Mouse (Mus musculus) forebrain, embryonic 15.5 days (tissue): ENCODE results near the gene Tmem206. TPM values are rescaled to one million over a fixed set of nuclear protein-coding genes. Genes with fewer than 3 reads are reported as not detected.

ENCODE experiments used
- ATAC-seq: fragments of 200-750 bp; cut with Nextera tagmentation; replicated peaks from 2 replicates; pipeline ENCODE4 v1.8.0; 2017; ENCODE audit warnings: mild to moderate bottlenecking, moderate TSS enrichment, moderate library complexity
- H3K27ac ChIP-seq: fragments of 300-500 bp; sonication (generic); replicated peaks from 2 replicates; pipeline ENCODE4 v1.5.1; 2015; ENCODE audit warnings: mild to moderate bottlenecking, inconsistent platforms
- H3K27me3 ChIP-seq: fragments of 300-500 bp; sonication (generic); 2 replicates; pipeline ENCODE4 v1.6.1; 2015; ENCODE audit warnings: inconsistent platforms
- H3K36me3 ChIP-seq: fragments of 300-500 bp; sonication (generic); 2 replicates; pipeline ENCODE4 v1.6.1; 2015; ENCODE audit warnings: mild to moderate bottlenecking, inconsistent platforms
- H3K4me1 ChIP-seq: fragments of 300-500 bp; sonication (generic); 2 replicates; pipeline ENCODE4 v1.6.1; 2015; ENCODE audit warnings: inconsistent platforms
- H3K4me2 ChIP-seq: fragments of 300-500 bp; sonication (generic); replicated peaks from 2 replicates; pipeline ENCODE4 v1.6.1; 2015; ENCODE audit warnings: mild to moderate bottlenecking, inconsistent platforms
- H3K4me3 ChIP-seq: fragments of 300-500 bp; sonication (generic); 2 replicates; pipeline ENCODE4 v1.5.1; 2015; ENCODE audit warnings: mild to moderate bottlenecking, inconsistent platforms
- H3K9ac ChIP-seq: fragments of 300-500 bp; sonication (generic); replicated peaks from 2 replicates; pipeline ENCODE4 v1.6.1; 2015; ENCODE audit warnings: mild to moderate bottlenecking, inconsistent platforms
- H3K9me3 ChIP-seq: fragments of 300-500 bp; sonication (generic); 2 replicates; pipeline ENCODE4 v1.6.1; 2016; ENCODE audit warnings: inconsistent platforms
- WGBS: fragments of 180-500 bp; shearing (Covaris S2); methylation state at CpG from one replicate; pipeline ENCODE4 v1.1.7; 2015; ENCODE audit warnings: mixed read lengths; 5-methylcytosine and 5-hydroxymethylcytosine counted together
- polyA plus RNA-seq: library from polyadenylated mRNA; unstranded; fragments of >200 nt; fragmentation: Nextera tagmentation; extraction: Ambion mirVana; gene quantifications from 2 replicates; pipeline ENCODE4 v1.2.1, GENCODE M21; 2015

The Tmem206 gene
- polyA plus RNA-seq, 1 experiment from 2014 or later: 54.0 TPM

DNA sequence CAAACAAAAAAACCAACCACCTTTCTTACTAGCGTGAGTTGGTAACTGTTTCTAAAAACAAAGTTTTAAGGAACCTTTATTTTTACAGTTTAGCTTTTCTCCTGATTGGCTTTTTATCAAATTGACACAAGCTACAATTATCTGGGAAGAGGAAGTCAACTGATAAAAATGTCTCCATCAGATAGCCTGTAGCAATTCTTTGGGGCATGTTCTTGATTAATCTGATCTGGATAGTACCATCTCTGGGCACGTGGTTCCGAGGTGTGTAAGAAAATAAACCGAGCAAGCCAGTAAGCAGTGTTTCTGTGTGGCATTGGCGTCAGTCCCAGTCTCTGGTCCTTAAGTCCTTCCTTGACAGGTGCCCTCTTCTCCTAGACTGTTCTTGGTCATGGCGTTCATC is 36.7 kb downstream of the Tmem206 start:
- H3K27ac ChIP-seq: no peak overlapping the region
- H3K9me3 ChIP-seq: no peaks in the 10 kb centered on the region
- H3K4me1 ChIP-seq: no peaks in the 10 kb centered on the region
- no peaks in the 10 kb centered on the region for H3K27me3 ChIP-seq
- H3K4me2 ChIP-seq: no peak overlapping the region
- no peak overlapping the region for H3K4me3 ChIP-seq
- peaks cover 11% of the 10 kb centered on the region for H3K36me3 ChIP-seq
- ATAC-seq: no peak
- no peak overlapping the region for H3K9ac ChIP-seq
- 91% methylated on average over 6 of the region's 6 CpGs for WGBS

DNA sequence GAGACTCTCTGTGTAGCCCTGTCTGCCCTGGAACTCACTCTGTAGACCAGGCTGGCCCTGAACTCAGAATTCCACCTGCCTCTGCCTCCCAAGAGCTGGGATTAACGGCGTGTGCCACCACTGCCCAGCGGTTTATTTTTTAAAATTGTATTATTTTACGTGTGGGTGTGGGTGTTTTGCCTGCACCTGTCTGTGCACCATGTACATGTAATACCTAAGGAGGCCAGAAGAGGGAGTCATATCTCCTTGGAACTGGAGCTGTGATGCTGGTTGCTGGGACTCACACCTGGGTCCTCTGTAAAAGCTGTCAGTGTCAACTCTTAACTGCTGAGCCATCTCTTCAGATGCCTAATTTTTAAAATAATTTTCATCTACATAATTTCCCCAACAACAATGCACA is 38.8 kb downstream of the Tmem206 start:
- H3K9me3 ChIP-seq: no peaks in the 10 kb centered on the region
- H3K9ac ChIP-seq: no peak overlapping the region
- no peak overlapping the region for H3K4me2 ChIP-seq
- WGBS: 63% methylated on average over 4 of the region's 4 CpGs
- H3K27ac ChIP-seq: no peak overlapping the region
- peaks cover 4% of the 10 kb centered on the region; the same call in 1 of the 2 replicates for H3K36me3 ChIP-seq
- no peaks in the 10 kb centered on the region for H3K4me1 ChIP-seq
- no peak for ATAC-seq
- no peaks in the 10 kb centered on the region for H3K27me3 ChIP-seq
- H3K4me3 ChIP-seq: no peak overlapping the region

GRCm38 (mm10) chr1:191368193-191368592 is 42.5 kb downstream of the Tmem206 start:
- Histone ChIP-seq H3K4me3 (no peak overlapping the region), H3K27ac (no peak overlapping the region), H3K9me3 (no peaks in the 10 kb centered on the region), H3K36me3 (no peaks in the 10 kb centered on the region), H3K4me1 (no peaks in the 10 kb centered on the region), H3K9ac (no peak overlapping the region), H3K27me3 (no peaks in the 10 kb centered on the region), H3K4me2 (no peak overlapping the region)
- ATAC-seq: no peak
- 93% methylated on average over 4 of the region's 4 CpGs for WGBS

- no peak overlapping the region for H3K27ac ChIP-seq
- H3K36me3 ChIP-seq: no peaks in the 10 kb centered on the region
- H3K4me3 ChIP-seq: no peak overlapping the region
- H3K9me3 ChIP-seq: no peaks in the 10 kb centered on the region
- no peak for ATAC-seq
- H3K27me3 ChIP-seq: no peaks in the 10 kb centered on the region
- H3K4me1 ChIP-seq: no peaks in the 10 kb centered on the region
- no peak overlapping the region for H3K9ac ChIP-seq
- H3K4me2 ChIP-seq: no peak overlapping the region
These were observed 43.4 kb downstream of the Tmem206 start for GRCm38 (mm10) chr1:191369140-191369539.

- no peak for ATAC-seq
- no peak overlapping the region for H3K9ac ChIP-seq
- no peaks in the 10 kb centered on the region for H3K36me3 ChIP-seq
- no peak overlapping the region for H3K4me2 ChIP-seq
- no peak overlapping the region for H3K27ac ChIP-seq
- no peaks in the 10 kb centered on the region for H3K9me3 ChIP-seq
- H3K27me3 ChIP-seq: no peaks in the 10 kb centered on the region
- WGBS: 90% methylated on average over 10 of the region's 10 CpGs
- no peak overlapping the region for H3K4me3 ChIP-seq
- no peaks in the 10 kb centered on the region for H3K4me1 ChIP-seq
These were observed 49.4 kb downstream of the Tmem206 start for GRCm38 (mm10) chr1:191374993-191375643.

DNA sequence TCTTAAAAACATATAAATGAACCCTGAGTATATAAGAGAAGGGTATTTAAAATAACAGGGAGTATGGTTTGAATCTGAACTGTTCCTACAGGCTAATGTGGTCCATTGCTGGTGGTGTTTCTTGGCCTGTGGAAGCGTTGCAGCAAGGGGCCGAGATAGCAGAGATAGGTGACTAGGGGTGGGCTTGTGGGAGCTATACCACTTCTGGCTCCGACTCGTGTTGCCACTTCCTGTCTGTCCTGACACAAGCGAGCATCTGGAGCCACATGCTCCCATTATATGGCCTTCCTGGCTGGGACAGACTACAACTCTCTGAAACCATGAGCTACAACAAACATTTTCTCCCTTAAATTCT is 49.9 kb downstream of the Tmem206 start:
- 93% methylated on average over 5 of the region's 5 CpGs for WGBS
- H3K9me3 ChIP-seq: no peaks in the 10 kb centered on the region
- no peaks in the 10 kb centered on the region for H3K27me3 ChIP-seq
- H3K4me1 ChIP-seq: no peaks in the 10 kb centered on the region
- H3K27ac ChIP-seq: no peak overlapping the region
- no peak overlapping the region for H3K4me2 ChIP-seq
- no peak overlapping the region for H3K9ac ChIP-seq
- no peak for ATAC-seq
- no peak overlapping the region for H3K4me3 ChIP-seq
- H3K36me3 ChIP-seq: no peaks in the 10 kb centered on the region

- no peak overlapping the region for H3K4me2 ChIP-seq
- ATAC-seq: no peak
- 98% methylated on average over 2 of the region's 2 CpGs for WGBS
These were observed 52.4 kb downstream of the Tmem206 start for GRCm38 (mm10) chr1:191378080-191378479.

DNA sequence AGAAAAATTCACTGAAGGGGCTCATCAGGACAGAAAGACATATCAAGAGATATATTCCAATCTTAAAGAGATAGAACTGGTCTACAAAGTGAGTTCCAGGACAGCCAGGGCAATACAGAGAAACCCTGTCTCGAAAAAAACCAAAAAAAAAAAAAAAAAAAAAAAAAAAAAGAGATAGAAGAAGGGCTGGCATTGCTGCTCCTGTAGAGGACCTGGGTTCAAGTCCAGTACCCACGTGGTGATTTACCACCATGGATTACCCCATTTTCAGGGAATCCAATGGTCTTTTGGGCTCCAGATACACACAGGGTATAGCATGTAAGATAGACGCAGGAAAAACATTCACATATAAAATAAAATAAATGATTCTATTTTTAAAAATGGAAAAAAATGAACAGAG is 55.1 kb downstream of the Tmem206 start:
- H3K4me2 ChIP-seq: no peak overlapping the region
- ATAC-seq: no peak
- H3K4me3 ChIP-seq: no peak overlapping the region
- no peaks in the 10 kb centered on the region for H3K36me3 ChIP-seq
- no peak overlapping the region for H3K9ac ChIP-seq
- H3K27ac ChIP-seq: no peak overlapping the region
- 91% methylated on average over 3 of the region's 3 CpGs for WGBS
- H3K9me3 ChIP-seq: no peaks in the 10 kb centered on the region
- H3K27me3 ChIP-seq: no peaks in the 10 kb centered on the region
- H3K4me1 ChIP-seq: no peaks in the 10 kb centered on the region; the same call in 1 of the 2 replicates

More at GRCm38 (mm10) chr1:191378080-191378479, 52.4 kb downstream of the Tmem206 start:
- no peak overlapping the region for H3K4me3 ChIP-seq
- H3K4me1 ChIP-seq: no peaks in the 10 kb centered on the region; the same call in 1 of the 2 replicates
- no peaks in the 10 kb centered on the region for H3K27me3 ChIP-seq
- H3K9me3 ChIP-seq: no peaks in the 10 kb centered on the region
- H3K27ac ChIP-seq: no peak overlapping the region
- no peak overlapping the region for H3K9ac ChIP-seq
- no peaks in the 10 kb centered on the region for H3K36me3 ChIP-seq

DNA sequence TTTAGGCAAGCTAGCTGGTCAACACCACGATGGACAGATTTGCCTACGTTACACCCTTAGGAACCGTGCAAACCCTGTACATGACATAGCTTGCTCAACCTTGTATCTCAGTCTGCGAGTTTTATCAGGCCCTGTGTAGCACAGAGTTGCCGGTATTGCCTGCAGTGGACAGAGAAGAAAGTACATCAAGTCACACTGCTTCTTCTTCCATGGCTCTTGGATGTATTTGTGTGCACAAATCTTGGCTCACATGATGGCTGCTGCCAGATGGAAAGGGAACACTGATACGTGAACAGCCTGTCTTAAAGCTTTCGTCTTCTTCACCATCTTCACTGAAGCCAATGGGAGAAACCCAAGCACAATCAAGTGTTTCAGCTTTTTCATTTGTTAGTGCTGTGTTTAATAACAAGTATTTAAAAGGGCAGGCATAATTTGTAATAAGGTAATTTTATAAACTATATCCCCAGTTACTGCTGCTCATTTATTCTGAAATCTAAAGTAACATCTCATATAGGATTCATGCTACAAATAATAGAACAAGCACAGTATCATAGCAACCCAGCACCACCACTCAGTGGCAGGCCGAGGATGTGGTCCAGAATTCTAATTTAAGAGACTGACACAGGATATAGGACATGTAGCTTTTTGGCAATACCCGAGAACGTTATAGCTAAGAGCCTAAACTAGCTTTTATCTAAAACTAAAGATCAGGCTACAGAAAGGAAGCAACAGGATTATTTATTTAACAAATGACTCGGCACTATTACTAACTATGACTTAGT is 56.4 kb downstream of the Tmem206 start:
- H3K4me1 ChIP-seq: no peaks in the 10 kb centered on the region; the same call in 1 of the 2 replicates
- H3K36me3 ChIP-seq: no peaks in the 10 kb centered on the region
- no peaks in the 10 kb centered on the region for H3K27me3 ChIP-seq
- ATAC-seq: no peak
- 79% methylated on average over 11 of the region's 11 CpGs for WGBS
- H3K4me3 ChIP-seq: no peak overlapping the region
- H3K4me2 ChIP-seq: no peak overlapping the region
- H3K9me3 ChIP-seq: no peaks in the 10 kb centered on the region
- no peak overlapping the region for H3K9ac ChIP-seq
- H3K27ac ChIP-seq: peak overlapping the region; percentile 43; the same call in 1 of the 2 replicates

DNA sequence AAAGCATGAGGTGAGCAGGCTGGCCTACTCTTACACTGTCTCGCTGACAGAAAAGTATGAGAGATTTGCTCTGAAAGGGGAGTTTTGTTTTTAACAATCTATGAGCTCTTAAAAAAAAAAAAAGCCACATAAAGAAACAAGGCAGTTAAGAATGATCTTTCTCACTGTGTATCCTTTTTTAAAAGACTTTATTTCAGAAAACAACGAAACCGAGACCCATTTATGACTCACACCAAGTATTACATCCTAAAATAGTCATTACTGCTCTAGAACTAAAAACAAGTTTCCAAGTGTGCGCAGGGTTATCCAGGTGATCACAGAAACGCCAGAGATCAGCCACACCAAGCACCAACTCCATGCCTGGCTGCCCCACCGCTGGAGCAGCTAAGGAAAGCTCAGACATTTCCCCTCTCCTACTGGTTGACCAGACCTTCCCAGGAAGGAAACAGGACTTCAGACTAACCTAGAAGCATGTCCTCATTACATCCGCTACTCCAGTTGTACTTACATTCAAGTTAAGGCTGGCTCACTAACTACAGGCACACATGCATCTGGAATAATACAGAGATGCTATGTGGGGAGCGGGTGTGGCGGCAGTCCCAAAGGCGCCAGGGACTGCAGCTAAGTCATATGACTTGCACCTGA is 59.2 kb downstream of the Tmem206 start:
- no peak overlapping the region for H3K9ac ChIP-seq
- H3K9me3 ChIP-seq: no peaks in the 10 kb centered on the region
- H3K27me3 ChIP-seq: no peaks in the 10 kb centered on the region
- no peak overlapping the region for H3K4me2 ChIP-seq
- ATAC-seq: no peak
- H3K27ac ChIP-seq: no peak overlapping the region
- no peaks in the 10 kb centered on the region for H3K36me3 ChIP-seq
- H3K4me3 ChIP-seq: no peak overlapping the region
- 95% methylated on average over 10 of the region's 10 CpGs for WGBS
- no peaks in the 10 kb centered on the region; the same call in 1 of the 2 replicates for H3K4me1 ChIP-seq

GRCm38 (mm10) chr1:191391311-191391710 is 65.6 kb downstream of the Tmem206 start:
- peaks cover 17% of the 10 kb centered on the region for H3K4me1 ChIP-seq
- no peak overlapping the region for H3K9ac ChIP-seq
- H3K36me3 ChIP-seq: no peaks in the 10 kb centered on the region
- no peaks in the 10 kb centered on the region for H3K9me3 ChIP-seq
- WGBS: 21% methylated on average over 3 of the region's 3 CpGs
- no peak overlapping the region for H3K4me3 ChIP-seq
- no peaks in the 10 kb centered on the region for H3K27me3 ChIP-seq
- no peak overlapping the region for H3K4me2 ChIP-seq
- ATAC-seq: no peak; the same call in 1 of the 2 replicates
- H3K27ac ChIP-seq: no peak overlapping the region

GRCm38 (mm10) chr1:191393536-191393935 is 67.8 kb downstream of the Tmem206 start:
- Histone ChIP-seq H3K9me3 (no peaks in the 10 kb centered on the region), H3K27me3 (no peaks in the 10 kb centered on the region), H3K4me1 (peaks cover 21% of the 10 kb centered on the region), H3K4me3 (no peak overlapping the region), H3K36me3 (no peaks in the 10 kb centered on the region), H3K27ac (no peak overlapping the region), H3K9ac (no peak overlapping the region), H3K4me2 (no peak overlapping the region)
- no peak for ATAC-seq
- WGBS: 89% methylated on average over 3 of the region's 3 CpGs
